Mouse (Mus musculus) limb, embryonic 11.5 days (tissue): Measurements from ENCODE around the gene Gm11213. TPM values are rescaled to one million over a fixed set of nuclear protein-coding genes. Genes with fewer than 3 reads are reported as not detected.

Experiments used
- ATAC-seq: fragments of 200-750 bp; cut with Nextera tagmentation; 2 replicates; pipeline ENCODE4 v1.8.0; 2017; ENCODE audit warnings: low read depth; ENCODE audit not compliant: insufficient number of reproducible peaks, low FRiP score, low TSS enrichment
- DNase-seq: peaks from one replicate; pipeline ENCODE4 v3.0.0-alpha.2; 2015; ENCODE audit warnings: low spot score
- H3K27ac ChIP-seq: fragments of 300-500 bp; sonication (generic); replicated peaks from 2 replicates; pipeline ENCODE4 v1.5.1; 2014; ENCODE audit warnings: low read depth, mild to moderate bottlenecking, low read length
- H3K27me3 ChIP-seq: fragments of 300-500 bp; sonication (generic); 2 replicates; pipeline ENCODE4 v1.6.1; 2014; ENCODE audit warnings: mild to moderate bottlenecking, low read length, mixed read lengths; ENCODE audit not compliant: control insufficient read depth, insufficient read depth
- H3K36me3 ChIP-seq: fragments of 300-500 bp; sonication (generic); 2 replicates; pipeline ENCODE4 v1.6.1; 2014; ENCODE audit warnings: mild to moderate bottlenecking, low read length, moderate library complexity, mixed read lengths; ENCODE audit not compliant: control insufficient read depth, insufficient read depth
- H3K4me1 ChIP-seq: fragments of 300-500 bp; sonication (generic); 2 replicates; pipeline ENCODE4 v1.6.1; 2014; ENCODE audit warnings: low read length, mixed read lengths; ENCODE audit not compliant: control insufficient read depth, insufficient read depth
- H3K4me2 ChIP-seq: fragments of 300-500 bp; sonication (generic); 2 replicates; pipeline ENCODE4 v1.6.1; 2014; ENCODE audit warnings: low read depth, mild to moderate bottlenecking, moderate library complexity; ENCODE audit not compliant: severe bottlenecking
- H3K4me3 ChIP-seq: fragments of 300-500 bp; sonication (generic); 2 replicates; pipeline ENCODE4 v1.5.1; 2014; ENCODE audit warnings: low read depth, low read length
- H3K9ac ChIP-seq: fragments of 300-500 bp; sonication (generic); 2 replicates; pipeline ENCODE4 v1.6.1; 2014; ENCODE audit warnings: mild to moderate bottlenecking, low read length
- H3K9me3 ChIP-seq: fragments of 300-500 bp; sonication (generic); 2 replicates; pipeline ENCODE4 v1.6.1; 2016; ENCODE audit warnings: low read length; ENCODE audit not compliant: control insufficient read depth
- WGBS: fragments of 180-500 bp; shearing (Covaris S2); extraction: QIAGEN DNeasy Blood & Tissue Kit; methylation state at CpG from one replicate; pipeline ENCODE4 v1.1.7; 2014; 5-methylcytosine and 5-hydroxymethylcytosine counted together
- polyA plus RNA-seq: library from polyadenylated mRNA; unstranded; fragments of >200 nt; fragmentation: Nextera tagmentation; extraction: Ambion mirVana; gene quantifications from 2 replicates; pipeline ENCODE4 v1.2.1, GENCODE M21; 2014

Gm11213 gene
- polyA plus RNA-seq, 1 experiment from 2014 or later, result not detected

- H3K27me3 ChIP-seq, result no peaks in the 10 kb centered on the region
- H3K9ac ChIP-seq, result no peak overlapping the region
- no peak overlapping the region for H3K4me2 ChIP-seq
- peaks cover 12% of the 10 kb centered on the region for H3K4me1 ChIP-seq
- H3K4me3 ChIP-seq, result no peak overlapping the region
- DNase-seq, result no peak
- no peaks in the 10 kb centered on the region for H3K9me3 ChIP-seq
- no peak for ATAC-seq
- H3K27ac ChIP-seq, result no peak overlapping the region
- H3K36me3 ChIP-seq, result peaks cover 19% of the 10 kb centered on the region
- WGBS, result 89% methylated on average over 3 of the region's 3 CpGs
Measured at GRCm38 (mm10) chr4:63548491-63548890, 56.6 kb downstream of the Gm11213 start.

GRCm38 (mm10) chr4:63547799-63548198 lies 57.3 kb downstream of the Gm11213 start:
- Histone ChIP-seq H3K27me3 (no peaks in the 10 kb centered on the region), H3K9me3 (no peaks in the 10 kb centered on the region), H3K27ac (no peak overlapping the region), H3K36me3 (peaks cover 19% of the 10 kb centered on the region), H3K4me3 (no peak overlapping the region), H3K4me1 (peaks cover 12% of the 10 kb centered on the region), H3K4me2 (no peak overlapping the region), H3K9ac (no peak overlapping the region)
- ATAC-seq (no peak), DNase-seq (no peak)
- 86% methylated on average over 1 of the region's 1 CpGs for WGBS

Other genes starting within 250 kb of the Gm11213 start
- gene Orm3, start 249.1 kb downstream of the Gm11213 start, polyA plus RNA-seq, result not detected in 2 replicates
- gene Orm2, start 242.8 kb downstream of the Gm11213 start, polyA plus RNA-seq, result not detected in 2 replicates
- gene Akna, start 201.9 kb downstream of the Gm11213 start, polyA plus RNA-seq, result 9.5 and 10.9 TPM in 2 replicates
- gene Whrn, start 109.3 kb downstream of the Gm11213 start, polyA plus RNA-seq, result 13.8 and 14.0 TPM in 2 replicates
- gene Atp6v1g1, start 60.5 kb downstream of the Gm11213 start, polyA plus RNA-seq, result 277 and 294 TPM in 2 replicates
- 10.4 and 10.8 TPM in 2 replicates for gene Tmem268, start 46.5 kb downstream of the Gm11213 start, polyA plus RNA-seq
- not detected in 2 replicates for gene Tex48, start 17.2 kb upstream of the Gm11213 start, polyA plus RNA-seq
- not detected in 2 replicates for gene Gm11214, start 58.1 kb upstream of the Gm11213 start, polyA plus RNA-seq
- not detected in 2 replicates for gene Tnfsf15, start 139.9 kb upstream of the Gm11213 start, polyA plus RNA-seq